10 mouse cellular contexts compared by ENCODE assay signal in genomic region chr12:55433802-55434435, GRCm38 (mm10). TPM values are rescaled to one million over a fixed set of nuclear protein-coding genes. Genes with fewer than 3 reads are reported as not detected.
DNase-seq lines count a peak whose midpoint lies in the region; ATAC-seq and TF ChIP-seq lines count a peak whose summit lies in the region.
"Had no signal": no experiment of that assay in that cellular context is flagged by ENCODE, and none has a peak within 500 bp of the region (broad histone marks: within the 10 kb centered on the region; RNA-seq: fewer than 3 reads in every experiment).

No protein-coding gene starts in this region.

- no peak for ATAC-seq in limb, embryonic 15.5 days (ENCODE audit: insufficient number of reproducible peaks, low FRiP score, low TSS enrichment, low read depth)
- no peak for ATAC-seq in neural tube, embryonic 15.5 days (ENCODE audit: low FRiP score)
- ATAC-seq: forebrain, embryonic 15.5 days had no signal

- H3K9ac ChIP-seq in limb, embryonic 15.5 days: no peak overlapping the region
- no peak overlapping the region for H3K9ac ChIP-seq in neural tube, embryonic 15.5 days (replicated peaks)
- H3K9ac ChIP-seq: forebrain, embryonic 15.5 days; liver, embryonic 14.5 days had no signal

- H3K4me3 ChIP-seq in limb, embryonic 15.5 days: no peak overlapping the region
- H3K4me3 ChIP-seq in neural tube, embryonic 15.5 days (replicated peaks): no peak overlapping the region
- H3K4me3 ChIP-seq: forebrain, embryonic 15.5 days had no signal

- no peaks in the 10 kb centered on the region for H3K36me3 ChIP-seq in limb, embryonic 15.5 days
- H3K36me3 ChIP-seq in neural tube, embryonic 15.5 days: no peaks in the 10 kb centered on the region
- H3K36me3 ChIP-seq: forebrain, embryonic 15.5 days had no signal

- H3K27ac ChIP-seq in limb, embryonic 15.5 days: peak overlapping the region; percentile 59
- no peak overlapping the region for H3K27ac ChIP-seq in neural tube, embryonic 15.5 days (replicated peaks)
- H3K27ac ChIP-seq: forebrain, embryonic 15.5 days; liver, embryonic 14.5 days had no signal

- DNase-seq in embryo, embryonic 11 days: peak; percentile 28
- no peak for DNase-seq in embryo, embryonic 10.5 days (ENCODE audit: low spot score)
- peak; percentile 53 to 58 for DNase-seq in B cell, adult 2 months
- peak; percentile 24 for DNase-seq in brain, embryonic 14.5 days (ENCODE audit: low read depth)
- DNase-seq in thymus, adult 18-20 months: no peak
- DNase-seq in gastrocnemius, adult 8-10 months (ENCODE audit: low spot score in 2 of 2): no peak

- no peak for TF ChIP-seq POLR2A in brain, embryonic 14.5 days (IDR thresholded peaks at IDR 0.05; ENCODE audit: borderline replicate concordance, extremely low read depth, insufficient read depth, insufficient read length, poor library complexity, severe bottlenecking)

- WGBS in limb, embryonic 15.5 days: 42% methylated on average over 8 of the region's 8 CpGs
- 48% methylated on average over 8 of the region's 8 CpGs for WGBS in neural tube, embryonic 15.5 days

- TF ChIP-seq CTCF in brain, embryonic 14.5 days (IDR thresholded peaks at IDR 0.05; ENCODE audit: borderline replicate concordance, extremely low read depth, insufficient read depth, insufficient read length): no peak

- peaks cover 24% of the 10 kb centered on the region for H3K4me1 ChIP-seq in limb, embryonic 15.5 days
- peaks cover 19% of the 10 kb centered on the region for H3K4me1 ChIP-seq in neural tube, embryonic 15.5 days

- no peak overlapping the region; the same call in 1 of the 2 replicates for H3K4me2 ChIP-seq in limb, embryonic 15.5 days
- no peak overlapping the region for H3K4me2 ChIP-seq in neural tube, embryonic 15.5 days
- H3K4me2 ChIP-seq: forebrain, embryonic 15.5 days had no signal

- H3K27me3 ChIP-seq in limb, embryonic 15.5 days: no peaks in the 10 kb centered on the region
- no peaks in the 10 kb centered on the region for H3K27me3 ChIP-seq in neural tube, embryonic 15.5 days (replicated peaks)
- H3K27me3 ChIP-seq: forebrain, embryonic 15.5 days had no signal

- no peaks in the 10 kb centered on the region for H3K9me3 ChIP-seq in limb, embryonic 15.5 days
- no peaks in the 10 kb centered on the region for H3K9me3 ChIP-seq in neural tube, embryonic 15.5 days (replicated peaks)
- H3K9me3 ChIP-seq: forebrain, embryonic 15.5 days had no signal

RNA-seq across cellular contexts. Expression of gene Psma6, which starts 49.9 kb away (rescaled TPM):
- polyA plus RNA-seq in brain, embryonic 14.5 days (2012; rRNA removed): 162 and 181 TPM in 2 replicates
- polyA plus RNA-seq in limb, embryonic 15.5 days (2015; fragmentation: Nextera tagmentation; extraction: Ambion mirVana): 373 and 378 TPM in 2 replicates
- 399 and 422 TPM in 2 replicates for polyA plus RNA-seq in neural tube, embryonic 15.5 days (2015; fragmentation: Nextera tagmentation; extraction: Ambion mirVana)
- 100 to 1,000 TPM; 157 to 164 (median 160) TPM for total RNA-seq in gastrocnemius, adult 8-10 months (2022)

RNA-seq across cellular contexts. Expression of gene Nfkbia, which starts 58.5 kb away (rescaled TPM):
- 41.0 and 46.0 TPM in 2 replicates for polyA plus RNA-seq in brain, embryonic 14.5 days (2012; rRNA removed)
- 139 and 155 TPM in 2 replicates for polyA plus RNA-seq in limb, embryonic 15.5 days (2015; fragmentation: Nextera tagmentation; extraction: Ambion mirVana)
- polyA plus RNA-seq in neural tube, embryonic 15.5 days (2015; fragmentation: Nextera tagmentation; extraction: Ambion mirVana): 60.2 and 92.7 TPM in 2 replicates
- total RNA-seq in gastrocnemius, adult 8-10 months (2022): 10 to 100 TPM; 18.1 to 43.5 (median 29.1) TPM

Comparison
In these comparisons a context has a peak if more than half of its experiments do, and no peak if none do; other contexts are left out.
1. DNase-seq: peak in embryo, embryonic 11 days (single experiment), B cell, adult 2 months (2 of 2) and brain, embryonic 14.5 days (single experiment); none in embryo, embryonic 10.5 days (single experiment), thymus, adult 18-20 months (0 of 2) and gastrocnemius, adult 8-10 months (0 of 2).